In genomic region chr19:29740661-29741060, GRCm38 (mm10) we compare ENCODE assay signal across 31 mouse cellular contexts. TPM values are rescaled to one million over a fixed set of nuclear protein-coding genes. Genes with fewer than 3 reads are reported as not detected.
DNase-seq lines count a peak whose midpoint lies in the region; ATAC-seq and TF ChIP-seq lines count a peak whose summit lies in the region.
"Had no signal": no experiment of that assay in that cellular context is flagged by ENCODE, and none has a peak within 500 bp of the region (broad histone marks: within the 10 kb centered on the region; RNA-seq: fewer than 3 reads in every experiment).

No protein-coding gene starts in this region.

- TF ChIP-seq CTCF in liver, adult 2 months (IDR thresholded peaks at IDR 0.05; ENCODE audit: low read depth, low read length): no peak

- H3K27ac ChIP-seq in kidney, embryonic 16.5 days (ENCODE audit: low read length): no peak overlapping the region
- no peak overlapping the region for H3K27ac ChIP-seq in kidney, embryonic 14.5 days (ENCODE audit: low read depth, low read length)
- H3K27ac ChIP-seq in liver, adult 2 months (replicated peaks; ENCODE audit: insufficient read depth, low read depth, low read length): no peak overlapping the region
- H3K27ac ChIP-seq: embryonic facial prominence, embryonic 13.5 days; embryonic facial prominence, embryonic 15.5 days; forebrain, embryonic 10.5 days; forebrain, embryonic 12.5 days had no signal

- no peak overlapping the region for H3K4me2 ChIP-seq in kidney, embryonic 16.5 days (replicated peaks; ENCODE audit: low read depth, low read length)
- no peak overlapping the region for H3K4me2 ChIP-seq in kidney, embryonic 14.5 days (replicated peaks; ENCODE audit: low read depth, low read length)
- H3K4me2 ChIP-seq: embryonic facial prominence, embryonic 13.5 days; embryonic facial prominence, embryonic 15.5 days; forebrain, embryonic 12.5 days had no signal

- no peaks in the 10 kb centered on the region for H3K36me3 ChIP-seq in kidney, embryonic 16.5 days (ENCODE audit: insufficient read depth, low read length)
- no peaks in the 10 kb centered on the region for H3K36me3 ChIP-seq in kidney, embryonic 14.5 days (ENCODE audit: control insufficient read depth, insufficient read depth, low read length)
- H3K36me3 ChIP-seq in liver, adult 2 months (ENCODE audit: control insufficient read depth, insufficient read depth, low read length): no peaks in the 10 kb centered on the region
- H3K36me3 ChIP-seq: embryonic facial prominence, embryonic 15.5 days; forebrain, embryonic 10.5 days; forebrain, embryonic 12.5 days had no signal

- 77% methylated on average over 1 of the region's 1 CpGs for WGBS in kidney, embryonic 16.5 days
- 83% methylated on average over 1 of the region's 1 CpGs for WGBS in kidney, embryonic 14.5 days
- 35% methylated on average over 1 of the region's 1 CpGs for WGBS in liver, adult 2 months

- H3K9me3 ChIP-seq in kidney, embryonic 16.5 days (ENCODE audit: low read length): no peaks in the 10 kb centered on the region
- no peaks in the 10 kb centered on the region for H3K9me3 ChIP-seq in kidney, embryonic 14.5 days (ENCODE audit: control insufficient read depth, low read length)
- H3K9me3 ChIP-seq: embryonic facial prominence, embryonic 13.5 days; embryonic facial prominence, embryonic 15.5 days; forebrain, embryonic 10.5 days; forebrain, embryonic 12.5 days; G1E had no signal

- peaks cover 4% of the 10 kb centered on the region; the same call in 1 of the 2 replicates for H3K79me2 ChIP-seq in liver, adult 2 months (ENCODE audit: control insufficient read depth, insufficient read depth, low read length)

- H3K9ac ChIP-seq in kidney, embryonic 16.5 days (replicated peaks; ENCODE audit: low read length): no peak overlapping the region
- no peak overlapping the region for H3K9ac ChIP-seq in kidney, embryonic 14.5 days (ENCODE audit: low read depth, low read length)
- no peak overlapping the region for H3K9ac ChIP-seq in liver, adult 2 months (ENCODE audit: low read depth, low read length)
- H3K9ac ChIP-seq: embryonic facial prominence, embryonic 13.5 days; embryonic facial prominence, embryonic 15.5 days; forebrain, embryonic 12.5 days had no signal

- ATAC-seq in kidney, embryonic 16.5 days (ENCODE audit: low FRiP score, low TSS enrichment): no peak
- ATAC-seq in kidney, embryonic 14.5 days (ENCODE audit: low FRiP score, low TSS enrichment): no peak
- ATAC-seq: activated CD4-positive, CD25-positive, alpha-beta regulatory T cell, adult 4 months; CD4-positive, CD25-positive, alpha-beta regulatory T cell, adult 4 months; forebrain, embryonic 14.5 days; Patski had no signal

- no peak for TF ChIP-seq POLR2A in liver, adult 2 months (IDR thresholded peaks at IDR 0.05; ENCODE audit: extremely low read depth, insufficient read depth, low read length)

- peak; percentile 17 for DNase-seq in kidney, adult 11 months
- peak; percentile 42 to 50 for DNase-seq in kidney, adult 8-10 months
- peak; percentile 16 for DNase-seq in kidney, postnatal 14 days
- DNase-seq in kidney, postnatal 4 days: no peak
- DNase-seq in liver, adult 2 months (ENCODE audit: extremely low read depth, low read depth, low spot score): peak; percentile 90
- DNase-seq in liver: no peak
- DNase-seq: adrenal gland, adult 8-10 months; adrenal gland, postnatal 14 days; adrenal gland, postnatal 36 days; B cell, adult 2 months; cerebellum, adult 18-20 months; cerebellum, adult 8-10 months; cerebellum, adult 9-11 months; cerebellum, postnatal 14 days; cerebellum, postnatal 36 days; embryo, embryonic 11 days had no signal

- H3K4me1 ChIP-seq in kidney, embryonic 16.5 days (ENCODE audit: insufficient read depth, low read length): no peaks in the 10 kb centered on the region
- H3K4me1 ChIP-seq in kidney, embryonic 14.5 days (ENCODE audit: control insufficient read depth, insufficient read depth, low read length): no peaks in the 10 kb centered on the region
- peaks cover 4% of the 10 kb centered on the region; the same call in 1 of the 2 replicates for H3K4me1 ChIP-seq in liver, adult 2 months (ENCODE audit: control insufficient read depth, insufficient read depth, low read length)
- H3K4me1 ChIP-seq: embryonic facial prominence, embryonic 13.5 days; embryonic facial prominence, embryonic 15.5 days; forebrain, embryonic 10.5 days; forebrain, embryonic 12.5 days had no signal

- H3K4me3 ChIP-seq in kidney, embryonic 16.5 days (ENCODE audit: low read length): no peak overlapping the region
- no peak overlapping the region for H3K4me3 ChIP-seq in kidney, embryonic 14.5 days (ENCODE audit: low read length)
- H3K4me3 ChIP-seq in liver, adult 2 months (ENCODE audit: insufficient read depth, low read depth, low read length): no peak overlapping the region
- H3K4me3 ChIP-seq: embryonic facial prominence, embryonic 13.5 days; embryonic facial prominence, embryonic 15.5 days; erythroblast, embryonic 14.5 days; forebrain, embryonic 10.5 days; forebrain, embryonic 12.5 days had no signal

- no peaks in the 10 kb centered on the region for H3K27me3 ChIP-seq in kidney, embryonic 16.5 days (ENCODE audit: insufficient read depth, low read length)
- no peaks in the 10 kb centered on the region for H3K27me3 ChIP-seq in kidney, embryonic 14.5 days (ENCODE audit: control insufficient read depth, insufficient read depth, low read length)
- no peaks in the 10 kb centered on the region for H3K27me3 ChIP-seq in liver, adult 2 months (ENCODE audit: control insufficient read depth, insufficient read depth, low read length)
- H3K27me3 ChIP-seq: CH12.LX; embryonic facial prominence, embryonic 13.5 days; embryonic facial prominence, embryonic 15.5 days; forebrain, embryonic 12.5 days; Patski had no signal

RNA-seq across cellular contexts. Expression of gene Mlana, which starts 43.0 kb away (rescaled TPM):
- not detected in 2 replicates for polyA plus RNA-seq in kidney, embryonic 16.5 days (2015; fragmentation: Nextera tagmentation; extraction: Ambion mirVana)
- not detected in 2 replicates for polyA plus RNA-seq in kidney, embryonic 14.5 days (2014; fragmentation: Nextera tagmentation; extraction: Ambion mirVana)
- total RNA-seq in liver, adult 2 months (2014; rRNA removed): not detected in 2 replicates
- not detected in 2 replicates for polyA plus RNA-seq in liver, adult 2 months (2012; rRNA removed)
- total RNA-seq: adrenal gland, adult 18-20 months; adrenal gland, adult 8-10 months; adrenal gland, postnatal 14 days; adrenal gland, postnatal 36 days; CH12.LX; common myeloid progenitor, adult 5-6 weeks; G1E had no signal
- polyA plus RNA-seq: activated CD4-positive, CD25-positive, alpha-beta regulatory T cell, adult 4 months; CD4-positive, CD25-positive, alpha-beta regulatory T cell, adult 4 months; erythroblast, embryonic 14.5 days; forebrain, embryonic 12.5 days; forebrain, embryonic 14.5 days; G1E had no signal

Comparison
In these comparisons a context has a peak if more than half of its experiments do, and no peak if none do; other contexts are left out.
1. DNase-seq: peak in kidney, adult 11 months (single experiment), kidney, adult 8-10 months (2 of 2), kidney, postnatal 14 days (single experiment) and liver, adult 2 months (single experiment); none in kidney, postnatal 4 days (0 of 2) and liver (single experiment).